Mouse (Mus musculus): ENCODE measurements around the gene Cpt1a. TPM values are rescaled to one million over a fixed set of nuclear protein-coding genes. Genes with fewer than 3 reads are reported as not detected.
A peak's percentile ranks its signal among the peaks of the same experiment; 100 is the strongest.

Gene Cpt1a
- polyA plus RNA-seq, 1 experiment from 2014 or later, result 104 TPM

DNA sequence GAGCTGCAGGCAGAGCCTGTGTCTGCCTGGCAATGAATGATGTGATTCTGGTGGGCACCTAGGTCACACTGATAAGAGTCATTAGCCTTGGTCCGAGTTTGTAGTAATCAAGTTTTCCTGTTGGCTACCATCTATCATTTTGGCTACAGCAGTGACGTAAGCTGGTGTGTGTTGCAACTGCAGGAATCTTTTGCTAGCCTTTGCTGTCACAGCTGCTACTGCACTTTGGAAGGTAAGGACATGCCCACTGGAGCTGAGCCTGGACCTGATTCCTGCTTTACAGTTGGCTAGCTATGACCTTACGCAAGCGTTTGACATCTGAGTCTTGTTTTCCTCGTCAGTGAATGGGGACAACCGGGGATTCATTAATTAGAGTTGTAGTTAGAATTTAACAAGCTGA is 11.1 kb downstream of the Cpt1a start:
- H3K27ac ChIP-seq (ENCODE audit: low read depth, low read length), result peak overlapping the region; percentile 78

DNA sequence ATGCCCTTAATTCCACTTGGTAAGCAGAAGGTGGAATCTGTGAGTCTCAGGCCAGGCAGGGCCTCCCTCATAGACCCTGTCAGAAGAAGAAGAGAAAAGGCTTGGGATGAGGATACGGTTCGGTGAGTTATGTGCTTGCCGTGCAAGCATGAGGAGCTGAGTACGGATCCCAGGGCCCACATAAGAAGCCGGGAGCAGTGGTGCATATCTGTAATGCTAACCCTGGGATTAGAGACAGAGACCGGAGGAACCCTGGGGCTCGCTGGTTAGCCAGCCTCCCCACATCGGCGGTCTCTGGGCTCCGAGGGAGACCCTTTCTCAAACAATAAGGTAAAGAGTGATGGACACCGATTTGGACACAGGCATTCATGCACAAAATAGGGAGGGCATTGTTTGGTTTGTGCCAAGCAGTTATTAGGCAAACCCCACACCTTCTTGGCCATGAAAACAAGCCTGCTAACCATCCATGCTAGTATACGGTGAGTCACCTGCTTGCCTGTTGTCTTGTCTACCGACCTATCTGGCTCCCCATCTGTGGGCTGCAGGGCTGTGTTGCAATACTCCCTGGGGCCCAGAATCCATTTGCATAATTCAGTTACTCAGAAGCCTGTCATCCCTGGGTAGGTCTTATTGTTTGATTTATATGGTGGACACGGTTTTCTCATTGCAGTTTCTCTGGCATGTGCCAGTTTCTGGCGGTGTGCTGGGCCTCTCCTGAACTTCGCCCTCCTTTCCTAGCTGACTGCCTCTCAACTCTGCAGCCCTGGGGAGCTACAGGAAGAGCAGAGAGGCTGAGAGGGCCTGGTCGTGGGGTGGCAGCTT is 11.8 kb downstream of the Cpt1a start:
- peak; percentile 82 for ATAC-seq
- Histone ChIP-seq H3K27me3 (replicated peaks; ENCODE audit: control insufficient read depth, insufficient read depth, low read length) (no peaks in the 10 kb centered on the region), H3K4me1 (replicated peaks; ENCODE audit: control insufficient read depth, insufficient read depth, low read length) (peaks cover 10% of the 10 kb centered on the region), H3K9me3 (ENCODE audit: control insufficient read depth) (no peaks in the 10 kb centered on the region), H3K4me3 (ENCODE audit: low read depth, low read length) (no peak overlapping the region), H3K36me3 (ENCODE audit: control insufficient read depth, insufficient read depth) (no peaks in the 10 kb centered on the region), H3K27ac (ENCODE audit: low read depth, low read length) (peak overlapping the region; percentile 78), H3K4me2 (replicated peaks; ENCODE audit: low read depth) (peak overlapping the region; percentile 38), H3K9ac (ENCODE audit: low read depth, low read length) (no peak overlapping the region)
- 64% methylated on average over 17 of the region's 17 CpGs for WGBS
- TF ChIP-seq CTCF (IDR thresholded peaks at IDR 0.05; ENCODE audit: low read depth), result no peak

More for the DNA sequence above, 11.1 kb downstream of the Cpt1a start:
- 48% methylated on average over 6 of the region's 6 CpGs for WGBS
- 0 out of 2 replicates have a peak, but pooled peaks have one; percentile 16 for ATAC-seq
- Histone ChIP-seq H3K9ac (ENCODE audit: low read depth, low read length) (0 out of 2 replicates have a peak overlapping the region, but pooled peaks have one; percentile 22), H3K27me3 (replicated peaks; ENCODE audit: control insufficient read depth, insufficient read depth, low read length) (no peaks in the 10 kb centered on the region), H3K36me3 (ENCODE audit: control insufficient read depth, insufficient read depth) (no peaks in the 10 kb centered on the region), H3K4me1 (replicated peaks; ENCODE audit: control insufficient read depth, insufficient read depth, low read length) (peaks cover 10% of the 10 kb centered on the region), H3K4me2 (replicated peaks; ENCODE audit: low read depth) (0 out of 2 replicates have a peak overlapping the region, but pooled peaks have one; percentile 38), H3K4me3 (ENCODE audit: low read depth, low read length) (no peak overlapping the region), H3K9me3 (ENCODE audit: control insufficient read depth) (no peaks in the 10 kb centered on the region)
- no peak for TF ChIP-seq CTCF (IDR thresholded peaks at IDR 0.05; ENCODE audit: low read depth)

DNA sequence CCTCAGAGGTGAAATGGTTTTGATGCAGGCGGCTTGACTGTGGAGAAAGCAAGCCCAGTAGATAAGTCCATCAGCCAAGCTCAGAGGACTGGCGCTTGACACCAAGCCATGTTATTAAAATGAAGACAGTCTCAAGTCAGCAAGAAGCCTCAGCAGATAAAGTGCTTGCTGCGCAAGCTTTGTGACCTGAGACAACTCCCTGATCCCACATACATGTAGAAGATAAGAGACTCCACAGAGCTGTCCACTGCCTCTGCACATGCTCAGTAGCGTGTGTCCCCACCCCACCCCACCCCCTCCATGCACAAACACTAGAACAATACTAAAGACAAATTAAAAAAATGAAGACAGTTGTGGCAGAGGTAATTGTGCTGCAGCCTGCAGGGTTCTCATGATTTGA is 12.4 kb downstream of the Cpt1a start:
- Histone ChIP-seq H3K27ac (ENCODE audit: low read depth, low read length) (peak overlapping the region; percentile 78), H3K4me3 (ENCODE audit: low read depth, low read length) (no peak overlapping the region), H3K36me3 (ENCODE audit: control insufficient read depth, insufficient read depth) (no peaks in the 10 kb centered on the region), H3K4me2 (replicated peaks; ENCODE audit: low read depth) (peak overlapping the region; percentile 38), H3K9me3 (ENCODE audit: control insufficient read depth) (no peaks in the 10 kb centered on the region), H3K9ac (ENCODE audit: low read depth, low read length) (no peak overlapping the region), H3K27me3 (replicated peaks; ENCODE audit: control insufficient read depth, insufficient read depth, low read length) (no peaks in the 10 kb centered on the region), H3K4me1 (replicated peaks; ENCODE audit: control insufficient read depth, insufficient read depth, low read length) (peaks cover 10% of the 10 kb centered on the region)
- WGBS, result 41% methylated on average over 4 of the region's 4 CpGs
- ATAC-seq, result peak; percentile 49
- TF ChIP-seq CTCF (IDR thresholded peaks at IDR 0.05; ENCODE audit: low read depth), result no peak

DNA sequence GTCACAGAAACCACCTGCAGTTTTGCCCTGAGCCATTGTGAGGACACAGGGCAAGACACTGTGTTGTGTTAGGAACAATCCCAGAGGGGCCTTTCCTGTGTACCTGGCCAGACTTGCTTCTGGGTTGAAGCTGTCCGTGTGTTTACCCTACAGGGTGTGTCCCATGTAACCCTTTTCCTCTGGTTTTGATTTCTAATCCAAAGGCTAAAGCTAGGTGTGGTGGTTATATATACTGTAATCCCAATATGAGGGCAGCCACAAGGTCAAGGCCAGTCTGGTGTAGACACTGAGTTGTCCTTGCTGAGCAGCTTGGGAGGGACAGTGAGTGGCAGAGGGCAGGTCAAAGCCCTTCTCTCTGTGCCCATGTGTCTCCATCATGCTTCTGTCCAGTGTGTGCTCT is 13.8 kb downstream of the Cpt1a start:
- Histone ChIP-seq H3K9me3 (ENCODE audit: control insufficient read depth) (no peaks in the 10 kb centered on the region), H3K4me2 (replicated peaks; ENCODE audit: low read depth) (no peak overlapping the region), H3K27me3 (replicated peaks; ENCODE audit: control insufficient read depth, insufficient read depth, low read length) (no peaks in the 10 kb centered on the region), H3K36me3 (ENCODE audit: control insufficient read depth, insufficient read depth) (no peaks in the 10 kb centered on the region), H3K27ac (ENCODE audit: low read depth, low read length) (no peak overlapping the region), H3K4me1 (replicated peaks; ENCODE audit: control insufficient read depth, insufficient read depth, low read length) (peaks cover 5% of the 10 kb centered on the region; the same call in 1 of the 2 replicates), H3K9ac (ENCODE audit: low read depth, low read length) (no peak overlapping the region), H3K4me3 (ENCODE audit: low read depth, low read length) (no peak overlapping the region)
- no peak for TF ChIP-seq CTCF (IDR thresholded peaks at IDR 0.05; ENCODE audit: low read depth)
- 55% methylated on average over 1 of the region's 1 CpGs for WGBS
- ATAC-seq, result no peak

DNA sequence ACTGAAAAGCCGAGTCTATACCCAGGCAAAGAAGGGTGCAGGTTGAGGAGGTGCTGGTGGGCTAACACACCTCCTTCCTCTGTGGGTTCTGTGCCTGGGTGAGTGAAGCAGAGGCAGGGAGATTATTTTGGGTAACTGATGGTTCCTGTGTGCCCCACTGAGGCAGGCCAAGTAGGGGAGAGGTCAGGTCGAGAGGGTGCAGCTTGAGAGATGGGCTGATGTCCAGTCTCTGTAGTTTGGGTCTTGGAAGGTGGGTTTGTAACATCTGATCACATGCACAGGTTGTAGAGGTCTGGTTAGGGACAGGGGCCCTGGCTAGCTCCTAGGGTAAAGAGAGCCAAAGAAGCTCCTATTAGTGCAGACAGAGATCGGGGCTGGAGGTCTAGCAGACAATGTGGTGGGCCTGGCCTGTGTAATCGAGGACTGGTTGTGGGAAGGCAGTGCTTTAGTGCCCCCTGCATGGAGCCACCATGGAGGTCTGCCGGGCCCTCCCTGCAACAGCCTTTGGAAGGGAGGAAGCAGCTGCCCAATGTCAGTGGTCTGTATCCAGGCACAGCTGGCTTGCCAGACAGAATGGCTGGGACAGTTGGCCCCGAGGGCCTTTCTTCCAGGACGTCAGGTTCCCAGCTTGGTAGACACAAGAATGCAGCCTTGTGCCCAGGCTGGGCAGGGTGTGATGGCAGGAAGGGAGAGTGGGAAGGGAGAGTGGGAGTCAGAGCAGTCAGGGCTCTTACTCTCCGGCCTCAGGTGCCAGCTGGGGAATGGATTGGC is 14.5 kb downstream of the Cpt1a start:
- no peak for TF ChIP-seq CTCF (IDR thresholded peaks at IDR 0.05; ENCODE audit: low read depth)
- 71% methylated on average over 8 of the region's 8 CpGs for WGBS
- ATAC-seq, result no peak

DNA sequence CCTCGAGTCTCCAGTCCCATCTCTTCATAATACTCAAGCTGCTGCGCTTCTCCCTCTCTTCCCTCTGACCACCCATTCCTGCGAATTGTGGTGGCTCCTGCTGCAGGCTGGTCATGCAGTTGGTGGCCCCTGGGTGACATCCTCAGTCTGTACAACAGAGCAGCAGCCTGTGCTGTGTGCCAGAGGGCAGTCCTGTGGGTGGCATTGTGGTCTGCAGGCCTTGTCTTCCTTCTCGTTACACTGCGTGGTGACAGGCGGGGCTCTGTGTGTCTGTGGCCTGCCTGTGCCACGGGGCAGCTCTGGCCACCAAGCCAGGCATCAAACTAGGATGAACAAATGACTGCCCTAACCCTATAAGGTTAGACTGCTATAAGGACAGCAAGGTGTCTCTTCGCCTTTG is 17.1 kb downstream of the Cpt1a start:
- Histone ChIP-seq H3K27me3 (replicated peaks; ENCODE audit: control insufficient read depth, insufficient read depth, low read length) (no peaks in the 10 kb centered on the region), H3K36me3 (ENCODE audit: control insufficient read depth, insufficient read depth) (peaks cover 3% of the 10 kb centered on the region; the same call in 1 of the 2 replicates), H3K27ac (ENCODE audit: low read depth, low read length) (no peak overlapping the region), H3K9me3 (ENCODE audit: control insufficient read depth) (no peaks in the 10 kb centered on the region), H3K4me3 (ENCODE audit: low read depth, low read length) (no peak overlapping the region), H3K4me2 (replicated peaks; ENCODE audit: low read depth) (no peak overlapping the region), H3K9ac (ENCODE audit: low read depth, low read length) (no peak overlapping the region), H3K4me1 (replicated peaks; ENCODE audit: control insufficient read depth, insufficient read depth, low read length) (peaks cover 2% of the 10 kb centered on the region; the same call in 1 of the 2 replicates)
- 76% methylated on average over 8 of the region's 8 CpGs for WGBS
- ATAC-seq, result no peak
- TF ChIP-seq CTCF (IDR thresholded peaks at IDR 0.05; ENCODE audit: low read depth), result no peak

More for the DNA sequence above, 14.5 kb downstream of the Cpt1a start:
- Histone ChIP-seq H3K4me2 (replicated peaks; ENCODE audit: low read depth) (no peak overlapping the region), H3K9me3 (ENCODE audit: control insufficient read depth) (no peaks in the 10 kb centered on the region), H3K4me3 (ENCODE audit: low read depth, low read length) (no peak overlapping the region), H3K9ac (ENCODE audit: low read depth, low read length) (no peak overlapping the region), H3K27me3 (replicated peaks; ENCODE audit: control insufficient read depth, insufficient read depth, low read length) (no peaks in the 10 kb centered on the region), H3K4me1 (replicated peaks; ENCODE audit: control insufficient read depth, insufficient read depth, low read length) (peaks cover 5% of the 10 kb centered on the region; the same call in 1 of the 2 replicates), H3K36me3 (ENCODE audit: control insufficient read depth, insufficient read depth) (no peaks in the 10 kb centered on the region), H3K27ac (ENCODE audit: low read depth, low read length) (no peak overlapping the region)

Measured in intestine, postnatal 0 days (tissue).